Mouse (Mus musculus) stomach, embryonic 15.5 days (tissue): ENCODE measurements at regions not wholly inside any gene's neighbourhood (a gene's known extent, or its start where the extent isn't known, plus 50 kb on each side); places are given as distances from the start of the nearest gene placed in this dataset.

Source experiments
- ATAC-seq: fragments of 200-750 bp; cut with Nextera tagmentation; 2 replicates; pipeline ENCODE4 v1.8.0; 2017; ENCODE audit warnings: low read depth, moderate number of reproducible peaks, moderate TSS enrichment; ENCODE audit not compliant: insufficient read depth, low FRiP score
- H3K27ac ChIP-seq: fragments of 300-500 bp; sonication (generic); 2 replicates; pipeline ENCODE4 v1.5.1; 2015; ENCODE audit warnings: mild to moderate bottlenecking, inconsistent platforms
- H3K27me3 ChIP-seq: fragments of 300-500 bp; sonication (generic); replicated peaks from 2 replicates; pipeline ENCODE4 v1.6.1; 2015; ENCODE audit warnings: inconsistent platforms
- H3K36me3 ChIP-seq: fragments of 300-500 bp; sonication (generic); 2 replicates; pipeline ENCODE4 v1.6.1; 2015; ENCODE audit warnings: inconsistent platforms
- H3K4me1 ChIP-seq: fragments of 300-500 bp; sonication (generic); 2 replicates; pipeline ENCODE4 v1.6.1; 2015; ENCODE audit warnings: inconsistent platforms
- H3K4me2 ChIP-seq: fragments of 300-500 bp; sonication (generic); 2 replicates; pipeline ENCODE4 v1.6.1; 2015; ENCODE audit warnings: mild to moderate bottlenecking, inconsistent platforms
- H3K4me3 ChIP-seq: fragments of 300-500 bp; sonication (generic); replicated peaks from 2 replicates; pipeline ENCODE4 v1.5.1; 2015; ENCODE audit warnings: inconsistent platforms
- H3K9ac ChIP-seq: fragments of 300-500 bp; sonication (generic); 2 replicates; pipeline ENCODE4 v1.6.1; 2015; ENCODE audit warnings: inconsistent platforms
- H3K9me3 ChIP-seq: fragments of 300-500 bp; sonication (generic); 2 replicates; pipeline ENCODE4 v1.6.1; 2016; ENCODE audit warnings: inconsistent platforms
- WGBS: fragments of 180-500 bp; shearing (Covaris S2); methylation state at CpG from one replicate; pipeline ENCODE4 v1.1.7; 2015; 5-methylcytosine and 5-hydroxymethylcytosine counted together

- no peak for ATAC-seq
- no peaks in the 10 kb centered on the region for H3K27me3 ChIP-seq
- 64% methylated on average over 5 of the region's 5 CpGs for WGBS
Measured at GRCm38 (mm10) chr14:61846441-61846840, 239.2 kb downstream of the Kcnrg start.

GRCm38 (mm10) chr14:61850244-61850643, 243.0 kb downstream of the Kcnrg start:
- ATAC-seq = no peak
- Histone ChIP-seq H3K4me1 (no peaks in the 10 kb centered on the region), H3K27ac (no peak overlapping the region), H3K27me3 (no peaks in the 10 kb centered on the region), H3K4me3 (no peak overlapping the region), H3K9ac (no peak overlapping the region), H3K9me3 (no peaks in the 10 kb centered on the region), H3K4me2 (no peak overlapping the region), H3K36me3 (no peaks in the 10 kb centered on the region)
- 71% methylated on average over 4 of the region's 4 CpGs for WGBS

More at GRCm38 (mm10) chr14:61846441-61846840, 239.2 kb downstream of the Kcnrg start:
- no peak overlapping the region for H3K9ac ChIP-seq
- no peak overlapping the region for H3K27ac ChIP-seq
- no peaks in the 10 kb centered on the region for H3K9me3 ChIP-seq
- H3K4me1 ChIP-seq = no peaks in the 10 kb centered on the region
- H3K36me3 ChIP-seq = no peaks in the 10 kb centered on the region
- no peak overlapping the region for H3K4me2 ChIP-seq
- H3K4me3 ChIP-seq = no peak overlapping the region

GRCm38 (mm10) chr14:61857616-61858015, 250.4 kb downstream of the Kcnrg start:
- H3K4me1 ChIP-seq = no peaks in the 10 kb centered on the region
- H3K27me3 ChIP-seq = no peaks in the 10 kb centered on the region
- no peak overlapping the region for H3K4me3 ChIP-seq
- H3K27ac ChIP-seq = no peak overlapping the region
- no peak overlapping the region for H3K9ac ChIP-seq
- H3K36me3 ChIP-seq = no peaks in the 10 kb centered on the region
- WGBS = 78% methylated on average over 6 of the region's 6 CpGs
- no peak overlapping the region for H3K4me2 ChIP-seq
- ATAC-seq = no peak
- H3K9me3 ChIP-seq = no peaks in the 10 kb centered on the region

- no peak for ATAC-seq
- peaks cover 4% of the 10 kb centered on the region; the same call in 1 of the 2 replicates for H3K4me1 ChIP-seq
- no peak overlapping the region for H3K27ac ChIP-seq
- no peak overlapping the region for H3K4me2 ChIP-seq
- H3K9ac ChIP-seq = no peak overlapping the region
- no peaks in the 10 kb centered on the region for H3K27me3 ChIP-seq
- H3K9me3 ChIP-seq = no peaks in the 10 kb centered on the region
- no peak overlapping the region for H3K4me3 ChIP-seq
- H3K36me3 ChIP-seq = no peaks in the 10 kb centered on the region
- WGBS = 89% methylated on average over 4 of the region's 4 CpGs
Measured at GRCm38 (mm10) chr14:61860688-61861087, 253.4 kb downstream of the Kcnrg start.

GRCm38 (mm10) chr14:61861357-61861958, 254.2 kb downstream of the Kcnrg start:
- 81% methylated on average over 8 of the region's 8 CpGs for WGBS
- H3K4me1 ChIP-seq = peaks cover 4% of the 10 kb centered on the region; the same call in 1 of the 2 replicates
- no peak overlapping the region for H3K4me3 ChIP-seq
- no peak overlapping the region for H3K27ac ChIP-seq
- no peaks in the 10 kb centered on the region for H3K27me3 ChIP-seq
- H3K36me3 ChIP-seq = no peaks in the 10 kb centered on the region
- no peak for ATAC-seq
- H3K9ac ChIP-seq = no peak overlapping the region
- no peak overlapping the region for H3K4me2 ChIP-seq
- no peaks in the 10 kb centered on the region for H3K9me3 ChIP-seq

GRCm38 (mm10) chr14:61862931-61863330, 255.7 kb downstream of the Kcnrg start:
- WGBS = 76% methylated on average over 6 of the region's 6 CpGs
- no peak for ATAC-seq
- Histone ChIP-seq H3K4me2 (no peak overlapping the region), H3K27me3 (no peaks in the 10 kb centered on the region), H3K9me3 (no peaks in the 10 kb centered on the region), H3K27ac (no peak overlapping the region), H3K9ac (no peak overlapping the region), H3K4me3 (no peak overlapping the region), H3K36me3 (no peaks in the 10 kb centered on the region), H3K4me1 (peaks cover 4% of the 10 kb centered on the region; the same call in 1 of the 2 replicates)

GRCm38 (mm10) chr14:61863475-61863874, 256.2 kb downstream of the Kcnrg start:
- Histone ChIP-seq H3K4me2 (no peak overlapping the region), H3K36me3 (no peaks in the 10 kb centered on the region), H3K4me1 (peaks cover 4% of the 10 kb centered on the region; the same call in 1 of the 2 replicates), H3K27me3 (no peaks in the 10 kb centered on the region), H3K27ac (no peak overlapping the region), H3K9me3 (no peaks in the 10 kb centered on the region), H3K4me3 (no peak overlapping the region), H3K9ac (no peak overlapping the region)
- no peak for ATAC-seq
- 40% methylated on average over 2 of the region's 2 CpGs for WGBS

GRCm38 (mm10) chr14:61866532-61867268, 259.4 kb downstream of the Kcnrg start:
- H3K4me3 ChIP-seq = no peak overlapping the region
- no peak for ATAC-seq
- 62% methylated on average over 3 of the region's 3 CpGs for WGBS
- H3K4me2 ChIP-seq = no peak overlapping the region
- peaks cover 4% of the 10 kb centered on the region; the same call in 1 of the 2 replicates for H3K4me1 ChIP-seq
- no peak overlapping the region for H3K27ac ChIP-seq
- no peak overlapping the region for H3K9ac ChIP-seq
- H3K27me3 ChIP-seq = no peaks in the 10 kb centered on the region
- H3K9me3 ChIP-seq = no peaks in the 10 kb centered on the region
- no peaks in the 10 kb centered on the region for H3K36me3 ChIP-seq

GRCm38 (mm10) chr14:61874206-61874605, 266.9 kb downstream of the Kcnrg start:
- H3K27ac ChIP-seq = no peak overlapping the region
- no peak for ATAC-seq
- no peaks in the 10 kb centered on the region for H3K9me3 ChIP-seq
- no peak overlapping the region for H3K9ac ChIP-seq
- H3K36me3 ChIP-seq = no peaks in the 10 kb centered on the region
- H3K27me3 ChIP-seq = no peaks in the 10 kb centered on the region
- H3K4me3 ChIP-seq = no peak overlapping the region
- no peaks in the 10 kb centered on the region for H3K4me1 ChIP-seq
- no peak overlapping the region for H3K4me2 ChIP-seq

- H3K36me3 ChIP-seq = no peaks in the 10 kb centered on the region
- no peak overlapping the region for H3K4me3 ChIP-seq
- no peaks in the 10 kb centered on the region for H3K27me3 ChIP-seq
- H3K4me2 ChIP-seq = no peak overlapping the region
- no peak overlapping the region for H3K9ac ChIP-seq
- no peak for ATAC-seq
- H3K9me3 ChIP-seq = no peaks in the 10 kb centered on the region
- no peak overlapping the region for H3K27ac ChIP-seq
- no peaks in the 10 kb centered on the region for H3K4me1 ChIP-seq
- WGBS = 48% methylated on average over 2 of the region's 2 CpGs
Measured at GRCm38 (mm10) chr14:61879416-61879815, 272.2 kb downstream of the Kcnrg start.

GRCm38 (mm10) chr14:61880514-61881259, 273.4 kb downstream of the Kcnrg start:
- Histone ChIP-seq H3K9ac (no peak overlapping the region), H3K4me2 (no peak overlapping the region), H3K4me3 (no peak overlapping the region), H3K9me3 (no peaks in the 10 kb centered on the region), H3K36me3 (no peaks in the 10 kb centered on the region), H3K27ac (no peak overlapping the region), H3K4me1 (no peaks in the 10 kb centered on the region), H3K27me3 (no peaks in the 10 kb centered on the region)
- WGBS = 47% methylated on average over 9 of the region's 9 CpGs
- ATAC-seq = no peak
